Comparison of ENCODE assay signal across 8 mouse cellular contexts in the genomic region with DNA sequence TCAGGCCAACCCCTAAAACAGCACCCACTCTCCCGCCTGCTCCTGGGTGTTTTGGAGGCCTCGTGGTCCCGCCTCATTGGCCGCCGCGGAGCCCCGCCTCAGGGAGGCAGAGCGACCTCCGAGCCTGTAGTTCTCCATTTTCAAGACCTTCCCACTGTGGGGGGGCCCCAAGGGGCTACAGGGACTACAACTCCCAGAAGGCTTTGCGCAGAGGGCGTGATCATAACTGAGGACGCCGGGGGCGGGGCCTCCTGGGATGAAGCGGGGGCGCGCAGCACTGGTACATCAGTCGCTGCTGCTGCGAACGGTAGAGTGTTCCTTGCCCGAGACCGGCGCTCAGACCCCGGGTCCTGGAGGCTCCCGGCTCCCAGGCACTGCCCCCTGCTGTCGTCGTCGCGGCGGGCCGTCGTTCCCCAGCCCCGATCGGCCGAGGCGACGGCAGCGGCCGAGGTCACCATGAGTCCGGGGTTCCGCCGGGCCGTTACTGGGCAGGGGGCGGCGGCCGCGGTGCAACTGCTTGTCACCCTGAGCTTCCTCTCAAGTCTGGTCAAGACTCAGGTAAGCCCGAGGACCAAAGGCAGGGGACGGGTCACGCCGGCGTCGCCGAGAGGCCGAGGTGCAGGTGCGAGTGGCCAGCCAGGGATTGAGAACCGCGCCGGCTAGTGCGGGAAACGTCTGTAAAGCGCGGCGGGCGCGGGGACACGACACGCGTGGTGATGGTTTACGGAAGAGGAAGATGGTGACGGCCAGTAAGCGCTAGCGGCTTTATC. TPM values are rescaled to one million over a fixed set of nuclear protein-coding genes. Genes with fewer than 3 reads are reported as not detected.
A peak's percentile ranks its signal among the peaks of the same experiment; 100 is the strongest.
DNase-seq lines count a peak whose midpoint lies in the region; ATAC-seq and TF ChIP-seq lines count a peak whose summit lies in the region.

Gene Ero1lb, plus strand, starts transcription at position 254 of the 770 bp plus-strand sequence.

- peak; percentile 95 for ATAC-seq in common myeloid progenitor, adult 5-6 weeks (replicated peaks; ENCODE audit: low read depth, poor library complexity, severe bottlenecking)

- H3K9me3 ChIP-seq in megakaryocyte, embryonic 14.5 days, result no peaks in the 10 kb centered on the region

- peak; percentile 99 for DNase-seq in ZHBTc4 (ENCODE audit: low read depth, low spot score)
- peak; percentile 98 for DNase-seq in gastrocnemius, adult 2 months
- DNase-seq in hindlimb bud, embryonic 11.5 days (ENCODE audit: extremely low spot score, low read depth, low spot score), result peak; percentile 91
- peak; percentile 89 to 100 for DNase-seq in left cerebral cortex, adult 8-10 months (ENCODE audit: low spot score in 2 of 2)
- DNase-seq in right cerebral cortex, postnatal 10 days (ENCODE audit: low spot score in 2 of 2), result peak; percentile 100
- peak; percentile 95 for DNase-seq in urinary bladder, postnatal 25 days (ENCODE audit: low spot score)

- TF ChIP-seq CTCF in gastrocnemius, adult 2 months (IDR thresholded peaks at IDR 0.05), result no peak

- H3K4me1 ChIP-seq in megakaryocyte, embryonic 14.5 days, result peaks cover 18% of the 10 kb centered on the region

- H3K36me3 ChIP-seq in megakaryocyte, embryonic 14.5 days (replicated peaks; ENCODE audit: low read length), result no peaks in the 10 kb centered on the region

- intact Hi-C loops in gastrocnemius, adult 2 months (cut with DNase I), result loop anchor here (5.0 kb wide), 1 partner anchor 104 kb away; the partner anchor contains the start of gene Lgals8

- peak within 1 kb of the TSS; percentile 88 for H3K4me3 ChIP-seq in gastrocnemius, adult 2 months
- peak within 1 kb of the TSS; percentile 96 for H3K4me3 ChIP-seq in megakaryocyte, embryonic 14.5 days (replicated peaks)

- peaks cover 9% of the 10 kb centered on the region for H3K27me3 ChIP-seq in megakaryocyte, embryonic 14.5 days (replicated peaks)

- peak within 1 kb of the TSS; percentile 82 for H3K27ac ChIP-seq in gastrocnemius, adult 2 months

RNA-seq across cellular contexts. Expression of gene Ero1lb, which starts in this region (rescaled TPM):
- total RNA-seq in common myeloid progenitor, adult 5-6 weeks (2017), result 8.8 and 9.0 TPM in 2 replicates
- total RNA-seq in gastrocnemius, adult 2 months (2021), result 1 to 10 TPM in 1 of 2 experiments, under 1 TPM in 1; 0.89 to 1.3 TPM
- 10 to 100 TPM; 11.5 to 12.5 (median 12.2) TPM for total RNA-seq in left cerebral cortex, adult 8-10 months (2022)
- polyA plus RNA-seq in megakaryocyte, embryonic 14.5 days (2012; ENCODE audit: insufficient read depth, low replicate concordance), result 0.19 TPM in 1 of 2 replicates, not detected in the other

Comparison
In these comparisons a context has a peak if more than half of its experiments do, and no peak if none do; other contexts are left out.
1. Peak in every context shown above with its lines: DNase-seq, ATAC-seq, H3K4me3 ChIP-seq and H3K27ac ChIP-seq.